Mouse (Mus musculus) right cerebral cortex, postnatal 36 days (tissue): ENCODE measurements around the gene Macrod1.
A peak's percentile ranks its signal among the peaks of the same experiment; 100 is the strongest.

Experiments used
- DNase-seq, 2 experiments: peaks; one replicate each; pipeline ENCODE4 v3.0.0; 2022; ENCODE audit warnings: low spot score in 2 of 2, mixed read lengths in 1 of 2

The Macrod1 gene

DNA sequence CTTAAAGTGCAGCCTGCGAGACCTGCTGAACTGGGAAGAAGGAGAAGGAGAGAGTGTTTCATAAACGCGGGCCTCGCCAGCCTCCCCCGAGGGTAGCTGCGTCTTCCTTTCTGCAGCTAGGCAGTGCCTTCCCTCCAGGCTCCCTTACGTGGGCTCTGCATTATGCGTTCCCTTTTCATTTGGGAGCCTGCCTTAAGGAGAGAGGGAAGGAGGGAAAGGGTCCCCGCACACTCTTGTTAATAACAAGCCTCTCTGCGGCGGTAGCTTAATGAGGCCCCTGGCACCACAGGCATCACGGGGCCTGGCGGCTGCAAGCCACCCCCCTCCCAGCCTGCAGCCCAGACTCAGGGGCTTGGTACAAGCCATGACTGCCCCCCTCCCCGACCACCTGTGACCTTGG lies 57.0 kb downstream of the Macrod1 start:
- DNase-seq: no peak

DNA sequence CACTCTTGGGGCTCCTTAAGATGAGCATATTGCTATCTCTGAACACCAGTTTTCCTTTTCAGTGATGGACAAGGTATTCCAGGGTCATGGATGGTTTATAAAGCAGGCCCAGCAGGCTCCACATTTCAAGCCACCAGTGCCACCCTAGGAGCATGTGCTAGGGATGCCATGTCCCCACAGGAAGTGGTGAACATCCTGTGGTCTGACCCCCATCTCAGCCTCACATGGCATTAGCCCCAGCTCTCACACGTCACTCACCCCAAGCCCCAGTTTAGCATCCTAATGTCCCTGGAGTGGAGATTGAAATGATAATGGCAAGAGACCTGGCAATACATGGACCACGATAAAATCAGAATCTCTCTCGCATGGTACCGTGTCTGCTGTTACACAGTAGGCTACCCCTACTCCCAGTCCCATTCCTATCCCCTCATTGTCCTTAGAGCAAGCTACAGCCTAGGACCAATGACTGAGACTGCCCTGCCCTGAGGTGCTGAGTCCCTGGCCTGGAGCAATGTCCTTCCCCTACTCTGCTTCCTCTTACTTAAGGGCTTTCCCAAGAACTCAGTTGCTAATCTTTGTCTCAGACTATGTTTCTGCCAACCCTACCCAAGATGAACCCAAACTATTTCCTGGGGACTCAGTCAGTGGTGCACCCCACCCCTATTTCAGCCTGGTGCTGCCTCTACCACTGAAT lies 59.6 kb downstream of the Macrod1 start:
- no peak for DNase-seq

DNA sequence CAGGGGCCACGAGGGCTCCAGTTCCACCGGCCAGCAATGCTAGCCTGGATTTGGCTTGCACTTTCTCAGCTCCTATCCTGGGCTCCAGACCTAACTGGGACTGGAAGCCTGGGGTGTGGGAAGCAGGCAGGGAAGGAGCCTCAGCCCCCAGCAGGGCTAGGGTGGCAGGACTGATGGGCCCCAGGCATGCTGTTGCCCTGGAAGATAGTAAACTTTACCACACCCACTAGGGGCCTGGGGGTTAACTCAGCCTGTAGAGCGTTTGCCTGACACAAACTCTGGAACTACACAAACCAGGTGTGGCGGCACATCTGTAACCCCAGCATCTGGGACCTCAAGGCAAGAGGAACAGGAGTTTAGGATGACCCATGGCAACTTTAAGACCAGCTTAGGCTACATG lies 60.5 kb downstream of the Macrod1 start:
- no peak for DNase-seq

DNA sequence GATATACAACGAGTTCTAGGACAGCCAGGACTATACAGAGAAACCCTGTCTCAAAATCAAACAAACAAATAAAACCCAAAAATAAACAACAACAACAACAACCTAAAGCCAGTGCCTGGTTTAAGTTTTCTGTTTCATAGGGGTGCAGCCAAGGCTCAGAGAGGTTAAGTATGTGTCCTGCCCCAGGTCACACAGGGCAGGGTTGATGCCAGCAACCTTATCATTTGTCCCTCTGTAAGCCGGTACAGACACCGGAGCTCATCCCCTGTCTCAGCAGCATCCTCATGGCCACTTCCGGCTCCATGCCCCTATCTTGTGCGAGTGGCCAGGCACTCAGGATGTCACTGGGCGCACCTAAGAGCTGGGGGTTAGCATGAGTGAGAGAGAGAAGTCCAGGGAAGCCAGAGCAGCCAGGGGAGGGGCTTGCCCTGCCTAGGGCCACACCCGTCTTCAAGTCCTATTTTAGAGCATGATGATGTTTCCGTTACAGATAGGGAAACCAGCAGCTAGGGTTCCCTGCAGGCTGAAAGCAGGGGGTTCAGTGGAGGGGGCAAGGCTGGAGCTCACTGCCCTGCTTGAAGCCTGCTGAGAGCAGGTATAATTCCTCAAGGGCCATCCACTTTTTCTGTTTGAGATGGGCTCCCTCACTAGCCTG lies 61.2 kb downstream of the Macrod1 start:
- no peak for DNase-seq

DNA sequence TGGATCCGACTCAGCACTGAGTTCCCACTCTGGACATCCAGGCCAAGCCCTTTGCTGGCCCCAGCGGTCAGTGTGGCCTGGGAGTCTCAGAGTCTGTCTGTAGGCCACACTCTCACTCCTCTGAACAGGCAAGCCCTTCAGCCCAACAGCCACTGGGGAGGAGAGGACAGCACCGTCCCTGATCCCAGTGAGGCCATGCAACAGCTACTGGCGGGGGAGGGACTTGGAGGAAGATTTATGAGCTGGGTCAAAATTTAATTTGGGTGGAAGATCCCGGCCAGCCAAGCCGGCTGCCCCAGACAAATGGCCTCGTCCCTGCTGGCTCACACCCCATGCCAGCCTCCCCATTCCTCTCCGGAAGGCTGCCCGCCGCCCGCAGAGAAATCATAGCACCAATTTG lies 64.6 kb downstream of the Macrod1 start:
- DNase-seq: no peak

DNA sequence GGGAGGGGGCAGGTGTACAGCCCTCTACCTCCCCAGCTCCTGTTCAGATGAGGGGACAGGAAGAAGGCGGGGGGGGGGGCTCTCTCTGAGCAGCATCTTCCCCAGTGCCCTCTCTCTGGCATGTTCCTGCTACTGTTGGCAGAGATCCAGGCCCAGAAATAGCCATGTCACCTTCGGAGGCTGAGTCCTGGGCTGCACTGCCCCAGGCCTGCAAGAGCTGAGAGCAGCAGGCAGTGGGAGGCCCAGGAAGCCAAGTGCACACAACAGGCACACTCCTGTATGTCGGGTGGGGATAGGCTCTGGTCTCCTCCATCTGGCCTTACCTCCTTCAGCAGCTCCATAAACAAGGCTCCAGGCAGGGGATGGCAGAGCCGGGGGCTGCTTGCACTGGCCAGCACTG lies 65.7 kb downstream of the Macrod1 start:
- no peak for DNase-seq

DNA sequence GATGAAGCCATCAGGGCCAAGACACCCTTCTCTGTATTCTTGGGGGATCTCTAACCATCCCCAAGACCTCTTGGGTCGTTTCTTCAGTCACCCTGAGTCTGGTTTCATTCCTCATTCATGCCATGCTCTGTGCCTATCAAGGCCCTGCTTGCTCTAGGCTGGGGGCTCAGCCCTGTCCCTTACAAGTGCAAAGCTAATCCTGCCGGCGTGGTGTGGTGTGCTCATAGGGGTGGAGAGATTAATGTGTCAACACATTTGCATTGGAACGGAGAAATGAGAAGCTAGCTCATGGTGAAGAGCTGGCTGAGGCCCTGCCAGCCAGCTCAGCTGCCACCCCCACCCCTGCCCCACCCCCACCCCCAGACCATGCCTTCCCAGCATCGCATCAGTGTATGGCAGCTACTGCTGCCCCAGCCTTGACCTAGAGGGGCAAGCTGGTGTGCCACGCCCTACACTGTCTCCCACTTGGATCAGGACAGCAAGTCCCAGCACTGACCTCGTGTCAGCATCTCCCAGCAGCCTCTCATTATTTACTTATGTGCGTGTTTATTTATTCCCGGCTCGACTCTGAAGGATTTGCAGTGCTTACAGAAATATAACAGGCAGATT lies 66.2 kb downstream of the Macrod1 start:
- DNase-seq: no peak

DNA sequence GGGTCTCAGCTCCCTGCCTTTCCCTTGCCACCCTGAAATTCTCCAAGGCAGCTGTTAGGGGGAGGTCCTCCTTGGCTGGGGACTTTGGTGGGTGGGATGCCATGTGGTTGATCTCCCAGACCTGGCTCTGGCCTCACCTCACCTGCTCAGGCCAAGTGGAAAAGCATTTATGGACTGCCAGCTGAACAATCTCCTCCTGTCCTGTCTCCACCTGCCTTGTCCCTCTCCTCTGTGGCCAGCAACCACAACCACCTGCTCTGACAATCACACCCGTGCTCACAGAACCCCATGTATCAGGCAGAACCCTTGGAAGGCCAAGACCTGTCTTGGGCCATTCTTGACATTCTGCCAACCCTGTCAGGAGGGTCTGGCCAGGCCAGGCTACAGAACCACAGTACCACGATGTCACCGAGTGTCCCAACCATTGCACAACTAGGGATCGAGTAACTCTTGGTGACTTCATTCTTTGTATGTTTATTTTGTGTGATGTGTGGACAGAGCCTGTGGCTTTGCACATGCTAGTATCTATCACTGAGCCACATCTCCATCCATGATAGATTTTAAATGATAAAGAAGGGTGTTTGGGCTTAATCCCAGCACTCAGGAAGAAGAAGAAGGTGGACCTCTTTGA lies 69.0 kb downstream of the Macrod1 start:
- DNase-seq: no peak

DNA sequence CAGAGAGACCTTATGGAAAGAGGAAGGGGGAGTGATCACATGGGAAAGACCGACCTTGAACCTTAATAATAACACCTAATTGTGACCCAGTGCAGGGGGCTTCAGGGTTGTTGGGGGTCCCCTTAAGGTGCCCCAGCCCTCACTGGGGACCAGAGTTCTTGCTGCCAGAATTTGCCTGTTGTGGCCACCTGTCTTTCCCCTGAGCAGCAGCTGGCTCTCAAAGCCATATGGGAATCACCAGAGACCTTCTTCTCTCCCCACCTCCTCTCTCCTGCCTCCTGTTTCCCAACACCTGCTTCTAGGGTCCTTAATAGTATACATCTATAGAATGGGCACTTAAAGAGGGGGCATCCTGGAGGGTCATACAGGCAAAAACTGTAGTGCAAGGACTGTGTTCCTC lies 69.6 kb downstream of the Macrod1 start:
- DNase-seq: no peak

DNA sequence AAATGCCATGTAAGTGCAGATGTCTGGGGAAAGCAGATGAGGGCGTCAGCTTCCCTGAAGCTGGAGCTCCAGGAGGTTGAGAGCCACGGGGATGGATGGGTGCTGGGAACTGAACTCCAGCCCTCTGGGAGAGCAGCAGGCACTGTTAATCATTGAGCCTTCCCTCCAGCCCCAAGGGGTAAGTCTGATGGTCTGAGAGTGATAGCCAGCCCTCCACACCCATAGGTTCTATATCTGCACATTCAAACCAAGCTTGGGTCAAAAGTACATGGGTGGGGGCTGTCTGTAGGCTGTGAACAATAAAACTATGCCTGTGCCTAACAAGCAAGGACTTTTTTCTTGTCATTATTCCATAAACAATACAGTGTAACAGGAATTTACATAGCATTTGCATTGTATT lies 70.3 kb downstream of the Macrod1 start:
- DNase-seq: no peak

DNA sequence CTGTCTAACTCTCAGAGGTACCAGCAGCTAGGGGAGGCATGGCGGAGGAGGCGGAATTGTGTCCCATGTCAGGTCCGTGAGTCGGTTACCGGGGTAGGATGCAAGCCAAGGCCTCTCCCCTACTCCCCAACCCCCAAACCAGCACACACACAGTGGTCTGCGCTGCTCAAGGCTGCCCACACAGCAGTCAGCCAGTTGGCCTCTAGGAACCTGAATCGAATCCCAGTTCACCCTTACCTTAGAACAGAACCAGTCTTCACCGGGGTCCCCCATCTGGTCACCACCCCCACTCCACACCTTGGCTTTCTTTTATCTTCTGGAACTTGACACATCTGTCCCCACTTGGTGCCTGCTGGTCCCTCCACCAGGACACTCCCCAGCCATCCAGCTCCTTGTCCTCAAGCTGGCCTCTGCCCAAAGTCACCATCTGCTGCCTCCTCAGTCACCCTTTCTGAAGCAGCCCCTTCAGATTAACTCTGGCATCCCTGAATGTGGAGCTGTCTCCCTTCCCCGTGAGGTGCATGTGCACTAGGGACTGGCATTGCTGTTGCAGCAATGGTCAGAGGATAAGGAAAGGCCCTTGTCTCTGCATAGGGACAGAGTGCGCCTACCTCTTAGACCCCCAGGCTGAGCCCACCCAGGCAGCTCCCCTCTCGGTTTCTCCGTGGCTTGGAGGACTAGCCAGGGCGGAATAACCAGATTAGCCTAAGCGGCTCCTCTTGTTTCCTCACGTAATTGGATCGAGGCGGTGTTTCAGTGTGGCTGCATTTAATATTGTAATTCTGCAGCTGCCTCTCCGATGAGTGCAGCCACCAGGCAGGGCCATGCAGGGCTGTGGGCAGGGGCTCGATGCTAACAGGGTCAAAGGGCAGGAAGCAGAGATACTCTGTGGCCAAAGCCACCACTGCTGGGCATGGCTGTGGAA lies 72.2 kb downstream of the Macrod1 start:
- DNase-seq: no peak

DNA sequence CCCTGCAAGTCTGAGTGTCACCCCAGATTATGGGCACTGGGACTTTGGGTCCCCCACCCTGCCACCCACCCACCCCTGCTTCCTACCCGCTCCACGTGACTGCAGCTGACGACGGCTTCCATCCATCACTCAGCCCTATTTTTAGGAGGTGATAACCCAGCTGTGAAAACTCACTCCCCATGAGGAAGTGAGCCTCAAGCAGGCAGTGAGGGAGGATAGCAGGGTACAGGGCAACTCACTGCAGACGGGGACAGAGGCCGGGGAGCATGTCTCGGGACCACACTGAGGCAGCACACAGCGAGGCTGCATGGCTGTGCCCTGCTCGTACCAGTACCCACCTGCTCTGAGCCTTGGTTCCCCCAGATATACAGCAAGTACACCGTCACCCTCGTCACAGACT lies 73.7 kb downstream of the Macrod1 start:
- DNase-seq: no peak

DNA sequence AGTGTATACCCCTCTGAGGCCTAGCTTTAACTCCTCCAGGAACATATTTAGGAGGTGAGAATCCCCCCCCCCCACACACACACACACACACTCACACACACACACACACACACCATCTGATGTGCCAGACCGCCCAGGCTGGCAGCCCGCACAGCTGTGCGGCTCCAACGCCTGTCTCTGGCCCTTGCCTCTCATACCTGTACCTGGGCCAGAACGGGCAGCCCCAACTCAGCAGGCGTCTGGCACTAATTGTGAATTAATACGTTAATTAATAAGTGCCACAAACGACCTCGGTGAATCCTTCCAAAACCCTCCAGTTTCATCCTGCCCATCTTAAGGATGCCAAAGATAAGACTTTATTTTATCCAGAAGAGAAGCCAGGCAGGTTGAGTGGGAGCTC lies 76.8 kb downstream of the Macrod1 start:
- DNase-seq: no peak

DNA sequence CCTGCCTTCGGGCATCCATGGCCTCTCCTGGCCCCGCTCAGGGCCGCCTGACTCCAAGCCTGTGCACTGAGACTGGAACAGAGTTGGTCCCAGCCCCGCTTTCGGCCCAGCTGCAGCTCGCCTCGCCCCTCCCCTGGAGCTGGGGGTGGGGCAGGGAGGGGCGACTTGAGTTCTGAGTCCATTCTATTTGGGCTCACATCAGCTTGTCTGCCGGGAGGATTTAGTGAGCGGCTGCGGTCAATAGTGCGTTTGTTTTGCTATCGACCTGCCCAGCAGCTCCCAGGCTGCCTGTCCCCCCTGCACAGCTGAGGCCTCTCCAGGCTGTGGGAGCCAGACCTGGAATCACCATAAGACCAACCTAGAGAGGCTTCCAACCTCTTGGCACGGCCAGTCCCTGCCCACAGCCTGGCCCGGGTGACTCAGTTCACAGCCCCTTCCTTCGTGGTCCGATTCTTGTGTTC lies 78.1 kb downstream of the Macrod1 start:
- no peak for DNase-seq

DNA sequence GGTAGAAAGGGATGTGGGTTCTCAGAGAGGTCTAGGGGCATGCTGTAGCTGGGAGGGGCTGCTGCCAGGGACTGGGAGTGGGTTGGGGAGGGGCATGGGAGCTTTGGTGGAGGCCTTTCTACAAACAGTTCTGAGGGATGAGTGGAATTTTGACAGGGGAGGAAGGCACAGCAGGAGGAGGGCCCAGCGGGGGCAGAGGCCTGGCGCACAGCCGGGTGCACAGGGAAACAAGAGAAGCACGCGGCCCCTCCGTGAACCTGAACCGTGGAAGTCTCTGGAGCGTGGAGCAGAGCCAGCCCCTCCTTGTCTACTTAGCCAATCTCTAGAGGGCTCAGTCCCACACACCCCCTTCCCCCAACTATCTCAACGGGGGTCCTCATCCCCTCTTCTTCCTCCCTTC lies 78.9 kb downstream of the Macrod1 start:
- no peak for DNase-seq

DNA sequence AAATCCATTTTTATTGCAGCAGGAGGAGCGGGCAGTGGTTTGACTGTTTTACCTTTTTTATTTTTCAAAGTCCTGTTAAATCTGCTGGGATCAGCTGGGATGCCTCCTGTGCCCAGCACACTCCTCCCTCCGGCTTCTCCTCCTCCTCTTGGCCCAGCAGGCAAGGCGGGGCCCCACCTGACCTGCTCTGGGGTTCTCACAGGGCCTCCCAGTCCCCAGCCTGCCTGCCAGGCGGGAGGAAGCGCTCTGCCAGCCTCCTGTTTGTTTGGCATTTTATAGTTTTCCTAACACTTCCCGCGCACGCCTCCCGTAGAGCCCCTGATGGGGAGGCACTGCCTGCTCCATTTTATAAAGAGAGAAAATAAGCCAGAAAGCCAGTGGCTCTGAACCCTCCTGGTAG lies 79.4 kb downstream of the Macrod1 start:
- no peak for DNase-seq

DNA sequence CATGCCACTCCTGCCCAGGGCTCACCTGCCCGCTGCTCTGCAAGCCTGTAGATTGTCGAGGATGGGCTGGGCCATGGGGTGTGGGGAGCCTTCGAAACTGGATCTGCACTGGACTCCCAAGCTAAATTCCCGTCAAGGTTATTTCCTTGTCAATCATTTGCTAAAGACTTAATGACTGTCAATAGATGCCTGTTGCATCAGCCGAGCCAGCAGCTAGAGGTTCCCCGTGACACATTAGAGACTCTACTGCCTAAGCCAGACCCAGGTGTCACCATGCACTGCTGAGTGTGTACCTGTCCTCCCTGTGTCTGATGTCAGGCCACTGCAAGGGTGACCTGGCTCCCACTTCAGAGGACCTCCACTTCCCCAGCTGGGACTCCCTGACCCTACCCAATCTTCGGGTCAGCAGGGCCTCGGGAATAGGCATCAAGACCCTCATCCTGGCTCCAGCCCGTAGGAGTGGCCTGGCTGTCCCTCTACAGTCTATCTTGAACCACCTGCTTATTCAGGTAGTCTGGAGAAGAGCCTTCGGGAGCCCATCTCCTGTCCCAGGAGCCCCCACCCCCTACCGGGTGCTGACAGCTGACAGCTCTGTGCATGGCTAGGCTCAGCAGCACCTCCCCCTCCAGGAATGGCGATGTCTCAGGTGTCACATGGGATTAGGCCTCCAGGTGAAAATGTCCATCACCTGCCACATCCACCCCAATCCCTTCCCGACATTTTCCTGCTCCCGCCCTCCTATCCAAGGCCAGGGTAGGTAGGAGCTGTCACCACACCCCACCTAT lies 80.3 kb downstream of the Macrod1 start:
- no peak for DNase-seq

DNA sequence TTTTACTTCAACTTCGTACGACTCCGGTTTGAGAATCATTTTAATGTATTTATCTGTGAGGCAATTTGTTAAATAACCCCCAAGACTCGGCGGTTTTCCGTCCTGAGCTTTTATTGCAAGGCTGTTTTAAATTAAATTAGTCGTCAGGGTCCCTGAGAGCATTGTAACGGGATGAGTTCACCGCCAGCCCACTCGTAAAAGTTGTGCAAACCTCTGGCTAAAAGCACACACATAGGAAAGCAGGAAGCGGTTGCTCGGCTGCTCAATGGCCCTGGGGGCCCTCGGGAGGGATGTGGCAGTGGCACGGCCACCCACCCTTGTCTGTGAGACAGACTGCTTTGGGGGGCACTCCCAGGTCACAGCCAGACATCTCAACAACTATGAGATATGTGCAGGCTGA lies 81.7 kb downstream of the Macrod1 start:
- no peak for DNase-seq

DNA sequence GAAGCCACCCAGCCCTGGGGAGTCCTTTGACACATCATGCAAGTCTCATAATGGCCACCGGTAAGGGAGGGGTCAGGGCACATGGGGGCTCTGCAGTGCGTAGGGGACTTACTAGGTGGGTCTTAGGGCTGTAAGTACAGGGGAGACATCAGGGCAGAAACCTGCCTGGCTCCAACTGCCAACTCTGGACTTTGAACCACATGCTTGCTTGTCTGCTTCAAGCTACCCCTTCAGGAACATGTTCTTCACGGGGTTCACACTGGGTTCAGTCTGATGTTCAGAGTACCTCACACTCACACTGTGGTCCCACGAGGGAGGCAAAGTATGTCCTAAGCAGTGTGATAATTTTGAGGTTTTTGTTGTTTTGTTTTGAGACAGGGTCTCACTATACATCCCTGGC lies 82.7 kb downstream of the Macrod1 start:
- no peak for DNase-seq

DNA sequence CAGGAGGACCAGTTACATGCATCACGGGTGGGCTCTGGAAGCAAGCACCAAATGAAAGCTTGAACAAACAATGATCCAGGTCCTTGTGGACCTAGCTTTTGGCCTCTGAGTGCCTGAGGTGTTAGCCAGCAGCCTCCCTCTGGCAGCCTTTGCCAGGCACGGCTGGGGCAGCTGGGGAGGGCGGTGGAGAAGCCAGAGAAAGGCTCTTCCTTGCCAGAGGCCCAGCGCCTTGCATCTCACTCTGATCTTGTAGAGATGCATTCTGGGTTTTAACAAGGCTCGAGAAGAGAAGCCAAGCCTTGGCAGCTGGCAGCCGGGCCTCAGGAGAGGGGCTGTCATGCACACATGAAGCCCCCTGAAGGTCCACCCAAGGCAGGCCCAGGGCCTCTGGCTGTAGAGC lies 83.8 kb downstream of the Macrod1 start:
- no peak for DNase-seq

DNA sequence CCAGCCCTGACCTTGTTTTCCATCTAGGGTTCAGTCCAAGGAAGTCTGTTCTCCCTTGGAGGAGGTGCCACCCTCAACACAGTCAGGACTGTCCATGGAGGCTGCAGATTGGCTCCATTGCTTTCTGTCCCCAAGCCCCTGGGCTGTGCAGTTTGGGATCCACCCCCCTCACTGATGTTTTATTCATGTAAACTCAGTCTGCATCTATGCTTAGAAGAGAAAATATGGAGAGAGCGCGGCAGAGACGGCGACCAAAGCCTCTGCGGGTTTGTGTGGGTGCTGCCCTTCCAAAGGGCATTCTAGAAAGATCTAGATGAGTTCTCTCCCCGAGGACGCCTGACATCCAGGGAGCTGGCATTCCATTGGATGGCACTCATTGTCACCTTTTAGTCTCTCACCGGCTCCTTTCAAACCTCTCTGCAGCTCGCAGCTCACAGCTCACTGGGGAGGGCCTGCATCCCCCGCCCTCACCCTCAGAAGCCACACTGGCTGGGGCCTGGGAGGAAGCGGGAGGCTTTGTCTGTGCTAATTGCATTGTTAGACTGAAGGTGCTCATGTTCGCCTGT lies 84.3 kb downstream of the Macrod1 start:
- DNase-seq: peak in 1 of 2 experiments; percentile 56
